Mouse (Mus musculus) C3H10T1/2 (cell line): ENCODE results near the gene St13. TPM values are rescaled to one million over a fixed set of nuclear protein-coding genes. Genes with fewer than 3 reads are reported as not detected.

ENCODE experiments used
- polyA plus RNA-seq, 2 experiments: library from polyadenylated mRNA; unstranded; fragments of >200 nt; fragmentation: generic; extraction: Trizol; gene quantifications; one replicate each; pipeline ENCODE4 v1.2.1; 2012; ENCODE audit warnings: missing spikeins in 2 of 2

St13 gene
- polyA plus RNA-seq = 100 to 1,000 TPM in 1 of 2 experiments, 10 to 100 TPM in 1; 61.0 to 115 TPM

DNA sequence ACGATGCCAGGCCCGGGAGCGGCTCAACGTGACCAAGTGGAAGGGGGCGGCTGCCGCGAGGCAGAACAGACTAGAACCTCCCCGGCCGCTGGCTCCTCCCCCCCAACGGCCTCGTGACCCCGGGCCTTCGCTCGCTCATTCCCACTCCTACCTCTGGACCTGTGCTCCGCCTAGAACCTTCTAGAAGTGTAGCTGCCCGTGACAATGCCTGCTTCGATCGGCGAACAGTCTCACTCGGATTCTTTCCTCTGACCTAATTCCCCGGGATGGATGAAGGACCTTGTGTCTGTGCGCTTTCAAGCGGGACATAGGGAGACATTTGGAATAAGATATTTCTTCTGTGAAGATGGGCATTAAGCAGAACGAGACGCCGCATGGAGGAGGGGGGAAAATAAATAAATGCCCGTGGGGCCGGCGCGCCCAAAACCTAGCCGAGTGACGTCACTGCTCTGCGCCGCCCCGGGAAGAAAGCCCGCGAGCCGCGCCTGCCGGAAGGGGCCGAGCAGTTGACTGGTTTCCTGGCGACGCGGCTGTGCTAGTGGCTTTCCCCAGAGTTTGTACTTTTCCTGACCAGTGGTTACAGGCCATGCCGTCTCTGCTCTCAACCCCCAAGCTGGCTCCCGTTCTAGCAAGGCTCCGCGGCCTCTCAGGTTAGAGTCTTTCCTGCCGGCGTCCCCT is at the start of gene St13, which contains the start of gene Xpnpep3:
St13 (minus strand) TSS at position 440 of the 678 bp plus-strand sequence.
Xpnpep3 (plus strand) TSS at position 501 of the 678 bp plus-strand sequence.

DNA sequence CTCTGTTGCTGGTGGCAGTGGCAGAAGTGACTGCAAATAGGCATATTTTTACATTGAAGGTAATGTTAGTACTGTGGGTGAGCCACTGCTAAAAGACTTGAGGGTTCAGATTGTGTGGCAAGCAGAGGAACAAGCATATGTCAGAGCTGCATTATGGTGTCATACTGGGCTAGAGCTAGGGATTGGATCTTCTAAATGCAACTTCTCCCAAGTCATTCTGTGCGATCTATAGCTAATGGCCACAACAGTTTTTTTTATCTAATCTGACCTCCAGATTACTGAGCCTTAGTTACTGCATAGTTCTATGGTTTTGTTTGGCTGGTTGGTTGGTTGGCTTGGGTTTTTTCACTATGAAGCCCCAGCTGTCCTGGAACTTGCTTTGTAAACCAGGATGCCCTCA is 8.3 kb upstream of the St13 start, which contains the start of gene Dnajb7:
Dnajb7 (minus strand) TSS at position 101 of the 400 bp plus-strand sequence.

DNA sequence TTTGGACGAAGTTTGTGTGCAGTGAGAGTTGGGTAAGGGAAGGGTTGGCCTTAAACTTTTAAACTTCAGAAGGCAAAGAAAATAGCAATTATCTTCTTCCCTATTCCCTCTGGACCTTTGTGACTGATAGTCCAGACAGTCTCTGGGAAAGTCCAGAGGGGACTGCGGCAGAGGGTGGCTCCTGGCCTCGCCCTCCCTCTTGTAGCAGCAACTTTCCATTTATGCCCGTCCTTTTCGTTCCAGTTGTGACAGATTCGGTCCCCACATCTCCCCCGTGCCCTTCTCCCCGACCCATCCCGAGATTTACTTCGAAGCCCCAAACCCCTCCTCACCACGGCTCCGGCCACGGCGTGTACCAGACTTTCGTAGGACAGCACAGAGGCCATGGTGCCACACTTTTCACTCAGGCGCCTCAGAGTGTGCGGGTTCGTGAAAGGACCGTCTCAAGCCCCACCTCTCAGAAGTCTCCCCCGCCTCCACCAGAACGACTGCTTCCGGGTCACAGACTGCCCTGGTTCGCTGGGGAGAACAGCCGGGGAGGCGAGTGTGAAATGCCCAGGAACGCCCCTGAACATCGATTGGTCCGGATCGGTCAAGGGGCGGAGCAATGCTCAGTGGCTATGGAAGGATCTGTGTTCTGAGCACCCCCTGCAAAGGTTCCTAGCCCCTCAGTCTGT is 39.4 kb downstream of the St13 start, which contains the start of gene Slc25a17:
Slc25a17 (minus strand) TSS at position 468 of the 677 bp plus-strand sequence.

Other genes with a start within 250 kb of the St13 start
- gene Mrtfa, start 209.3 kb downstream of the St13 start, polyA plus RNA-seq = 10 to 100 TPM; 18.8 to 43.7 TPM
- gene Mchr1, start 164.6 kb downstream of the St13 start, polyA plus RNA-seq = under 1 TPM in 1 of 2 experiments, not detected in 1; 0.05 TPM
- 10 to 100 TPM; 14.5 to 55.1 TPM for gene Slc25a17, start 39.3 kb downstream of the St13 start, polyA plus RNA-seq
- gene Xpnpep3, start 61 bp upstream of the St13 start, polyA plus RNA-seq = 1 to 10 TPM in 1 of 2 experiments, under 1 TPM in 1; 0.69 to 5.0 TPM
- gene Dnajb7, start 8.2 kb upstream of the St13 start, polyA plus RNA-seq = under 1 TPM in 1 of 2 experiments, not detected in 1; 0.37 TPM
- 100 to 1,000 TPM; 239 to 465 TPM for gene Rbx1, start 66.2 kb upstream of the St13 start, polyA plus RNA-seq
- gene Ep300, start 185.3 kb upstream of the St13 start, polyA plus RNA-seq = 10 to 100 TPM in 1 of 2 experiments, 1 to 10 TPM in 1; 2.6 to 19.4 TPM